Mouse (Mus musculus): ENCODE data around the gene Hist1h2br.

Hist1h2br gene

GRCm38 (mm10) chr13:21833461-21833860, at the start of gene Hist1h2br, which contains the start of gene Hist1h2ap:
Hist1h2br (plus strand) TSS chr13:21833743.
Hist1h2ap (minus strand) TSS chr13:21833507.
- in situ Hi-C loops (cut with MboI, MseI), result loop anchor here in 1 of 2 experiments (10.0 kb wide), 1 partner anchor 99 kb away; the partner anchor contains the start of gene Hist1h4j

- in situ Hi-C loops (cut with MboI, MseI), result loop anchor here (25.0 kb wide), 1 partner anchor 1978 kb away; the partner anchor contains the start of genes Hist1h1a (in 2 of the 2), Hist1h2ab (in 2 of the 2), Hist1h3a (in 2 of the 2) and Hist1h3b (in 2 of the 2)
These were observed 49.2 kb upstream of the Hist1h2br start for GRCm38 (mm10) chr13:21784311-21784710.

GRCm38 (mm10) chr13:21786189-21786898, 47.2 kb upstream of the Hist1h2br start:
- in situ Hi-C loops (cut with MboI, MseI), result loop anchor here (5.0 to 25.0 kb wide), 3 partner anchors 69 to 1976 kb away; partner anchors contain the start of genes Hist1h1a (in 2 of the 2), Hist1h2ab (in 2 of the 2), Hist1h3a (in 2 of the 2) and Hist1h3b (in 2 of the 2)

GRCm38 (mm10) chr13:21786899-21787629, 46.5 kb upstream of the Hist1h2br start, which contains the start of the genes Hist1h2an and Hist1h2bp:
Hist1h2an (minus strand) TSS chr13:21787218.
Hist1h2bp (plus strand) TSS chr13:21787461.
- in situ Hi-C loops (cut with MboI, MseI), result loop anchor here (5.0 to 25.0 kb wide), 3 partner anchors 70 to 1975 kb away; partner anchors contain the start of genes Hist1h1a (in 2 of the 2), Hist1h2ab (in 2 of the 2), Hist1h3a (in 2 of the 2) and Hist1h3b (in 2 of the 2)

- in situ Hi-C loops (cut with MboI, MseI), result loop anchor here (5.0 to 25.0 kb wide), 3 partner anchors 71 to 1974 kb away; partner anchors contain the start of genes Hist1h1a (in 2 of the 2), Hist1h2ab (in 2 of the 2), Hist1h3a (in 2 of the 2) and Hist1h3b (in 2 of the 2)
These were observed 45.6 kb upstream of the Hist1h2br start for GRCm38 (mm10) chr13:21787760-21788593.

GRCm38 (mm10) chr13:21789925-21790324, 43.6 kb upstream of the Hist1h2br start:
- in situ Hi-C loops (cut with MboI, MseI), result loop anchor here (5.0 to 25.0 kb wide), 5 partner anchors 38 to 1972 kb away; partner anchors contain the start of genes Hist1h1a (in 2 of the 2), Hist1h2ab (in 2 of the 2), Hist1h2ak (in 2 of the 2) and Hist1h2bn (in 2 of the 2)

- in situ Hi-C loops (cut with MboI, MseI), result loop anchor here (5.0 to 25.0 kb wide), 3 partner anchors 38 to 1972 kb away; partner anchors contain the start of genes Hist1h1a (in 2 of the 2), Hist1h2ab (in 2 of the 2), Hist1h2ak (in 2 of the 2) and Hist1h2bn (in 2 of the 2)
These were observed 42.8 kb upstream of the Hist1h2br start for GRCm38 (mm10) chr13:21790601-21791283.

- in situ Hi-C loops (cut with MboI, MseI), result loop anchor here (5.0 to 25.0 kb wide), 2 partner anchors 52 to 1967 kb away; partner anchors contain the start of genes Hist1h1a (in 2 of the 2), Hist1h2ab (in 2 of the 2), Hist1h3a (in 2 of the 2) and Hist1h3b (in 2 of the 2)
These were observed 38.0 kb upstream of the Hist1h2br start for GRCm38 (mm10) chr13:21795584-21795983.

- in situ Hi-C loops (cut with MboI, MseI), result loop anchor here (5.0 to 25.0 kb wide), 2 partner anchors 50 to 1965 kb away; partner anchors contain the start of genes Hist1h1a (in 2 of the 2), Hist1h2ab (in 2 of the 2), Hist1h3a (in 2 of the 2) and Hist1h3b (in 2 of the 2)
These were observed 36.4 kb upstream of the Hist1h2br start for GRCm38 (mm10) chr13:21797163-21797562.

- in situ Hi-C loops (cut with MboI, MseI), result loop anchor here (5.0 to 25.0 kb wide), 2 partner anchors 49 to 1759 kb away; partner anchors contain the start of genes Hist1h1d (in 1 of the 2), Hist1h2ad (in 1 of the 2), Hist1h2ae (in 1 of the 2) and Hist1h2bf (in 1 of the 2)
These were observed 30.5 kb upstream of the Hist1h2br start for GRCm38 (mm10) chr13:21803058-21803457.

- in situ Hi-C loops (cut with MboI, MseI), result loop anchor here in 1 of 2 experiments (25.0 kb wide), 1 partner anchor 1752 kb away; the partner anchor contains the start of genes Hist1h1d, Hist1h2ad, Hist1h2ae and Hist1h2bf
These were observed 23.5 kb upstream of the Hist1h2br start, which contains the start of the genes Hist1h2bq and Hist1h2ao for GRCm38 (mm10) chr13:21810073-21810472. Hist1h2bq (minus strand) TSS chr13:21810197. Hist1h2ao (plus strand) TSS chr13:21810465.

- in situ Hi-C loops (cut with MboI, MseI), result loop anchor here in 1 of 2 experiments (25.0 kb wide), 1 partner anchor 1751 kb away; the partner anchor contains the start of genes Hist1h1d, Hist1h2ad, Hist1h2ae and Hist1h2bf
These were observed 22.5 kb upstream of the Hist1h2br start for GRCm38 (mm10) chr13:21811074-21811473.

GRCm38 (mm10) chr13:21811539-21811938, 22.0 kb upstream of the Hist1h2br start, which contains the start of gene Hist1h4m:
Hist1h4m (plus strand) TSS chr13:21811746.
- in situ Hi-C loops (cut with MboI, MseI), result loop anchor here in 1 of 2 experiments (25.0 kb wide), 1 partner anchor 1751 kb away; the partner anchor contains the start of genes Hist1h1d, Hist1h2ad, Hist1h2ae and Hist1h2bf

- in situ Hi-C loops (cut with MboI, MseI), result loop anchor here in 1 of 2 experiments (25.0 kb wide), 1 partner anchor 1750 kb away; the partner anchor contains the start of genes Hist1h1d, Hist1h2ad, Hist1h2ae and Hist1h2bf
These were observed 21.5 kb upstream of the Hist1h2br start for GRCm38 (mm10) chr13:21812092-21812491.

- in situ Hi-C loops (cut with MboI, MseI), result loop anchor here (5.0 to 25.0 kb wide), 3 partner anchors 212 to 1742 kb away; partner anchors contain the start of genes Hist1h1d (in 1 of the 2), Hist1h2ad (in 1 of the 2), Hist1h2ae (in 1 of the 2) and Hist1h2ah (in 1 of the 2)
These were observed 13.3 kb upstream of the Hist1h2br start for GRCm38 (mm10) chr13:21820082-21820890.

- in situ Hi-C loops (cut with MboI, MseI), result loop anchor here in 1 of 2 experiments (10.0 kb wide), 1 partner anchor 206 kb away; the partner anchor contains the start of genes Hist1h2ah and Hist1h2bk
These were observed 5.0 kb upstream of the Hist1h2br start for GRCm38 (mm10) chr13:21828511-21828910.

GRCm38 (mm10) chr13:21830344-21830743, 3.2 kb upstream of the Hist1h2br start:
- in situ Hi-C loops (cut with MboI, MseI), result loop anchor here in 1 of 2 experiments (10.0 kb wide), 1 partner anchor 96 kb away; the partner anchor contains the start of gene Hist1h4j
